Mouse (Mus musculus) heart, adult 11 months (tissue): ENCODE results near the gene Tgif2lx2.
"Not testable (repeated sequence)": the region's sequence is repeated elsewhere in the genome, so short reads cannot be mapped to it uniquely, and the experiment has no call there.

Experiments
- DNase-seq: peaks from one replicate; pipeline ENCODE4 v3.0.0; 2022

The Tgif2lx2 gene

DNA sequence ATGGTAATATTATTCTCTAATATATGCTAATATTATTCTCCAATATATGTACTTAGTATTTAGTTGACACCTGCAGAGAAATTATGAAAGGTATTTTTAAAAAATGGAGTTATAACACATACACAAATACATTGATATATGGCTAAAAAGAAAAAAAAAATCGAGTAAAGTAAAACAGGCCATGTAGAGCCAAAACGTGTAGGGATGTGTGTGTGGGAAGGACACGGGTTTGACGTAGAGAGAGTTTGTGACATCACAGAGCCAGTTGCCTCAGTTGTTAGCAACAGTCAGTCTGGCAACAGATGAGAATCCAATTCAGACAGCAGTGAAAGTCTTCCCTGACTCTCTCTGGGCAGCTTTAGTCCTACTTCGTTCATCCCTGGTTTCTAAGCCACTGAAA is at the start of gene Tgif2lx2:
Gene Tgif2lx2, plus strand, starts transcription at position 301 of the 400 bp plus-strand sequence.
- not testable (repeated sequence) for DNase-seq
